Mouse (Mus musculus) c-Kit-positive CD71-positive TER-119-negative erythroid progenitor cells, embryonic 14.5 days (primary cell): ENCODE measurements at regions not wholly inside any gene's neighbourhood (a gene's known extent, or its start where the extent isn't known, plus 50 kb on each side); places are given as distances from the start of the nearest gene placed in this dataset.
A peak's percentile ranks its signal among the peaks of the same experiment; 100 is the strongest.

Experiments used
- DNase-seq: peaks from one replicate; pipeline ENCODE4 v3.0.0-alpha.2; 2013; ENCODE audit warnings: low read depth

DNA sequence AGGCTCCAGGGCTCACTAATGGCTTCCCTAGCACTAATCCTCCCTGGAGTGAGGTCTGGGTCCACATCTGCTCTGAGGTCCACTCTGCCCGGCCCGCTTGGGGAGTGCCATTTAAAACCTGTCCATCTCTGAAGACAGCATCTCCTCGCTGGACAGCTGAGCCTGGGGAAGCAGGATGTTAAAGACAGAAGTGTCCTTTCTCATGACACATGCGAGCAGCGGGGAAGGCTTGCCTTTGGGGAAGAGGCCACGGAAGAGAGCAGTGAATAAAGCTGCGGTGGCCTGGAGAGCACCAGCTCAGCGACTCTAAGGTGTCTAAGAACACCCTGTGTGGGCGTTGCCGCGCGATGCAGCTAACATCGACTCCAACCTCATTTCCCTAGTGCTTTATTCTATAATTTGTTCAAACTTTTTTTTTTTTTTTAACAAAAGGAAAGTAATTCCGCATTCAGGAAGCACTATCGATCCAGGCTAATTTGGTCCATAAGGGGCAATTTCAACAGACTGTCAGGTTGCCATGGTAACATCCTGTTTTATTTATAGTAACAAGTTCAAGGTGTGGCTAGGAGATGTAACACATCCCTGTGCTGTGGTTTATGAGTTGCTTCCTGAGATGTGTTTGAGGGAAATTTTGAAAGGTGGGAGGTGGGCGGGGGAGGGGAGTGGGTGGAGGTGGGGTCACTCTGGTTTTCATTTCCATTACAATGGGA, 120.0 kb downstream of the Cartpt start:
- no peak for DNase-seq

DNA sequence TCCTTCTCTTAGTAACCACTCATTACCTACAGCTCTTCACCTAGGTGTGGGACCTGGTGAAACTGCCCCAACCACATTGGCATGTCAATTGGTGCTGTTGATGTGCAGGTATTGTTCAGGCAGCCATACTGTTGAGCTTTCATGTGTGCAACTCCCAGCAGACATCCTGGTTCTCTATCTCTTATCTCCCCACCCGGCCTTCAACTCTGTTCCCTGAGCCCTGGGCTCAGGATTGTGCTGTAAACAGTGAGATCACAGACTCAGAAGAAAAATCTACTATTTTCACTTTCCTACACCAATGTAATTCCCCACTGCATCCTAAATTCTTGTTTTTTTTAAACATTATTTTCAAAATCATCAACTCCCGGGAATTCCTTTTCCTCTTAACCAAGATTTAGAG, 122.1 kb downstream of the Cartpt start:
- DNase-seq = no peak

DNA sequence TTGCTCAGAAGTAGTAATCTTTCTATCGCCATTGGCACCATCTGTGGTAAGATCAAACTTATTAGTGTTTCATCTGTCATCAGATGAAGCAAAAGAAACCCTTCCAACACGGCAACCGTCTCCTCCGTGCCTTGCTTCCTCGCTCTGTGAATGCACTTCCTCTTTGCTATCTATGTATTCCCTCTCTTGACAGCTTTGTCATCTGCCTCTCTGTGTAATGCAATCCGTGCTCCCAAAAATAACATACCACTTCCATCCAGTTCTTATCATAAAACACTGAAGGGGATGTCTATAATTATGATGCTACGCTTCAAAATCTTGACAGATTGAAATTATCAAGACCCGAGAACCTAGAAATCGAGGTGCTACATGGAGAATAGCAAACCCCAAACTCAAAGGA, 123.2 kb downstream of the Cartpt start:
- no peak for DNase-seq

DNA sequence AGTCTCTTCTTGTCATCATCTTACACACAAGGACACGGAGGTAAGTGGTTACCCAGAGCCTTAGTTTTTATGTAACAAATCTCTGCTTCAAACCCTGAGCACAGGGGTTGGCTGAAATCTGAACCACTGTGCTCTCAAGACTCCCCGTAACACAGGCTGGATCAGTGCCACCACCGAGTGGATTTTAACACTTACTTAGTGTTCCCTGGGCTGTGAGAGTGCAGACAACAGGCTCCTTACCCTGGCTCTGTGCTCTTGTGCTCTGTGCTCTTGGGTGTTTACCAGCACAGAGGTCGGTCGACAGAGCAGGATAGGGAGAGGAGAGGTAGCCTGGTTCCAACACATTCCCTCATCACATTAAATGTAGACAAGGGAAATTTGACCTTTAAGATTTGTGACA, 134.9 kb downstream of the Cartpt start:
- DNase-seq = no peak

DNA sequence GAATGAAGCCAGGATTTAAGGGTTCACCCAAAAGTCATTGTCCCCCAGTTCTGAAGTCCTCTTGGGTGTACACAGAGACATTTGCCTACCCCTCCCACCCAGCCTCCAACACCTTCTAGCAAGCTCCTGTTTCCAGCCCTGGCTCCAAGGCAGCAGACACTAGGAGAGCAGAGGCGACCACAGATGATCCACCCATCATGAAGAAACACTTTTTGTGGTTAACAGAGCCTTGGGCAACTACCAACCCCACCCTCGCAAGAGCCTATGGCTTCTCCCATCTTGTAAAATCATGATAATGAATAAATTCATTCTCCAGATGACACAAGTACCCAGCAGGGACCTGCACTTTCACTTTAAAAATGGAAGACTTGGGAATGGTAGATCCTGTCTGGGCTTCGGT, 136.1 kb downstream of the Cartpt start:
- DNase-seq = no peak

DNA sequence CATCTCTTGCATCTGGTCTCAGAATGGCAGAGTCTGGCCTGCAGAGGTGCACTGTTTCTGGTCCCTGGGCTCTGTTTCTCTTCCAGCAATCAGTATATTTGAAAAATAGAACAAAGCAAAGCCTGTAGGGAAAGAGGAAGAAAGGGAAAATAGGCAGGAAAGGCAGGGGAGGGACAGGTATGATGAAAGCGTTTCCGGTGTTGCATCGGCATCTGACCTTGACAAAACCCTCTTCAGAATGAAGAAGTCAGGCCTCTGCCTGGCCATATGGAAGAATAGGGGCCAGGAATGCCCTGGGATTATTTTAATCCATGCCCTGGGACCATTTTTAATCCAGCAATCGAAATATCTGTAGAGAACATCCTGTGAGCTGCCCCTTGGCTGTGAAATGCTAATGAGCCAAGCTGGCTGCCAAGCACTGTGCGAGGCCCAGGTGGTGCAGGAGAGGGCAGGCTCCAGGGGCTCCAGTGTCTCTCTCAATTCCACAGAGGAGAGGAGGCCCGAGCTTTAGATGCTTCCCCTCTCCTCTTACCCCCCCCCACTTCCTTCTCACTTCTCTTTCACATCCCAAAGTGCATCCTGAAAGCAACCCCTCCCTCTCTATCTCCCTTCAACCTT, 136.7 kb downstream of the Cartpt start:
- DNase-seq = no peak

DNA sequence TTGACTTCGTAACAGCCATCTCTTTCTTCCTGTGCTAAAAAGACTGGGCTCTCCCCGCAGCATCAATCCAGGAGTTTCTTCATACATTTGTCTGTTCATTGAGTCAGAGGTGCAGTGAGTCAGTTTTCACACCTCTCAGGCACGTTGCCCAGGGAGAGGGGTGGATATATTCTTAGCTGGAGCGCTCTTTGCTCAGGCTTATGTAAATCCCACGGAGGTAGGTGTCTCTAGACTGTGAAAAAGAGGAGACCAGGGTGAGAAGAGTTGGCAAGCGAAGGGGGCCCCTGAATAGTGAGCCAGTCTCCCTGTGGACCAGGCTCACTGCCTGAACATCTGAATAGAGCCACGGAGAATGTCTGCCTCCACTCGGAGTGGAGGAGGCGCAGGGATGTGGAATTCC, 139.0 kb downstream of the Cartpt start:
- no peak for DNase-seq

DNA sequence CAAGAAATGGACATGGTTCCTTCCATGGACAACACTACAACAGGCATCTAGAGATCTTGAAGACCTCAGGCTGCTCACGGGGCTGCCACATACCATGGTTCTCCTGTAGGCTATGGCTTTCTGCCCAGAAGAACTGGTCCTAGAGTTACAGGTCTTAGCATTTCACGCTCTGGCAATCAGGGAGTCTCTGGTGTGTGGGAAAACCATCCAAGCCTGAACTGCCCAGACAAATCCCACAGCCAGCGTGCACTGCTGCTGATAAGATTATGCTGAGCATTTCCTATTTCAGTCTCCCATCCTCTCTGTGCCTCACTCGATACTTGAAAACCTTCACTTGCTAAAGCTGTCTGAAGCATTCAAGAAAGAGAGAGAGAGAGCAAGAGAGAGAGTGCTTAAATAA, 139.5 kb downstream of the Cartpt start:
- DNase-seq = no peak

DNA sequence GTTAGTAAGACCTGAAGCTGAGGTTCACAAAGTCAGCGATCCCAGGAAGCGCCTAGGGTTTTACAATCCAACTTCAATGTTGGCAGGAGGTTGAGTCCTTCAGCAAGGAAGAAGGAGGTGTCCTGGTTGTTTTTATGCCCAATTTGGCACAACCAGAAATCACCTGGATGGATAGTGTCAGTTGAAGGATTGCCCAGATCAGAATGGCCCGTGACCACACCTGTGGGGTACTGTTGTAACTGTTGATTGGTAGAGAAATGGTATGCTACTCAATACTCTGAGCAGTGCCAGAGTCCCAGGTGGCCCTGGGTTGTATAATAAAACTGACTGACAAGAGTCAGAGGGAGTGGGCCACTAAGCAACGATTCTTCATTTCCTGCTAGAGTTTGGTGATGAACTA, 140.2 kb downstream of the Cartpt start:
- DNase-seq = no peak

DNA sequence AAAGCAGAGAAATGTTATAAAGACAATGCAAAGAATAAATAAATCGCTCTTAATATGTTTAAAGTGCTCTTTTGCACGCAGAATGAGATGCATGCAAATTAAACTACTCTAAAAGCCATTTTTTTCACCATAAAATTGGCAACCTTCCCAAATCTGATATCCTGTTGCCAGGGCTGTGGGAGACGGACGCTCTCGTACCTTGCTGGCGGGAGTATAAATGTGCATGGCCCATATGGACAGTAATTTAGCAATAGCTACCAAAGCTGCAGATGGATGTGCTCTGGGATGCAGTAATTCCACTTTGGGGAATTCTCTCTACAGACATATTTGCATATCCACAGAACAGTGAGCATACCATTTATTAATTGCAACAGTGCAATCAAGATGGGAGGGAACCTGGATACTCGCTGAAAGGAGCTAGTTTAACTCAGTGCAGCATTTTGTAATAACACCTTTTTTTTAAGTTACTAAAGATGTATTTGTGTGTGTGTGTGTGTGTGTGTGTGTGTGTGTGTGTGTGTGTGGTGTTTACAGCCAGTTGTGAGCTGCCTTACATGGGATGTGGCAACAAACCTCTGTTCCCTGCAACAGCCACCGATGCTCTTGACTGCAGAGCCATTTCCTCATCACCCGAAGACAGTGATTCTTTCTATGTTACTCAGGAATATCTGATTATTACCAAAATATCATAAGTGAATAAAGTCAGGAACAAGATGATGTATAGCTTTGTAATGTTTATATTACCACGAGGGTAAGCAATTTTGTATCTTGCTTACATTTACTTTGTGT, 141.4 kb downstream of the Cartpt start:
- no peak for DNase-seq

DNA sequence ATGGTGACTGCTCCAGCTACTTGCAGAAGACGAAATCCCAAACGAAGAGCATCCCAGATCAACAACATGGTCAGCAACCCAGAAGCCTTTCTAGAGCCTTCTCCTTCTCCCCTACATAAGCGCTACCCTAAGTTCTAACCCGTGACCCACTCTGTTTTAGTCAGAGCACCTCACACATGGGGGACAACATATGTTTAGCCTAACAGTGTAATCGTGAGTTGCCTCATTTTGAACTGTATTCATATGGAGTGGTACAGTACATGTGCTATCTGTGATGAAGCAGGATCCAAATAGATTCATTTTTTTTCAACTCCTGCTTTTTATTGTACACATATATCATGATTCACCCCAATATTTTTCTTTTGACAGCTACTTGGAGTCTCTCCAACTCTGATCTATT, 146.2 kb downstream of the Cartpt start:
- no peak for DNase-seq

DNA sequence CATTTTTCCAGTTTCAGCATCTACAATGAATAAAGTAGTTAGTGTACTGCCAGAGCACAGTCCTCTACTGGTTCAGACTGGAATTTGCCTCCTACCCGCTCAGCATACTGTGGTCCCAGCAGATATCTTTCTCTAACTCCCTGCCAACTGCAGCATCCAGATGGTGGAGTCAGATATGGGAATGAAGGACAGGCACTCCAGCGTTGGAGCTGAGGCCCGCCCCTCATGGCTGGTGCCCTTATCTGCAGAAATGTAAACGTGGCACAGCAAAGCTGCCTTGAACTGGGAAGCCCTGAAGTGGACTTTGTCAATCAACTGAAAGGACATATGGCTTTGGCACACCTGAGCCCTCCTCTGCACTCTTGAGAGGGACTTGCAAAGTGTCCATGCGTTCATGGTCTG, 146.6 kb downstream of the Cartpt start:
- peak; percentile 92 for DNase-seq

DNA sequence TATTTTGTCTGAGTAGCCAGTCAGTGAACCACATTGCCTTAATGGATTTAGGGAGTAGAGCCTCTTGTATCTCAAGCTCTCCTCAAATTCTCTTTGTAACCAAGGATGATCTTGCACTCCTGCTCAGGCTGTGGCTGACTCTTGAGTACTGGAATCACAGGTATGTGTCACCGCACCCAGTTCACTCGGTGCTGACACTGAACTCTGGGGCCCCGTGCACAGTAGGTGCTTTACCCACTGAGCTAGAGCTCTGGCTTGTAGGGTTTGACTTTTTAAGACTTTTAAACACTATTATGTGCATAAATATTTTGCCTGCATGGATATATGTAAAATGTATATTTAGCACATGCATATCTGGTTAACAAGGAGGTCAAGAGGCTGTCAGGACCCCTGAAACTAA, 147.4 kb downstream of the Cartpt start:
- DNase-seq = no peak

DNA sequence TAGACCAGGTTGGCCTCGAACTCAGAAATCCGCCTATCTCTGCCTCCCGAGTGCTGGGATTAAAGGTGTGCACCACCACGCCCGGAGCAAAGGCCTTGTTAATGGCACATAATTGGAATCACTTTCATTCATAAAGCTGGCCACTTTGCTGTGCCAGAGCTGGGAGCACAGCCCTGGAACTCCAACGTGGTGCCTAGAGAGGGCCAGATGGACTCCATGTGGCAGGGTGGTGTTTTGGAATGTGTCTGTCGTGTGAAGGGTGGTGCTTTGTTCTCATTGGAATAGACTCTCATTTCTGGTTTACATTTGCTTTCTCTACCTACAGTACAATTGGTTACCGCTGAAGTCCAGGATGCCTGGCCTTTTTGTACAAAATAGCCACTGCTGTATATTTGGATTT, 150.2 kb downstream of the Cartpt start:
- no peak for DNase-seq

DNA sequence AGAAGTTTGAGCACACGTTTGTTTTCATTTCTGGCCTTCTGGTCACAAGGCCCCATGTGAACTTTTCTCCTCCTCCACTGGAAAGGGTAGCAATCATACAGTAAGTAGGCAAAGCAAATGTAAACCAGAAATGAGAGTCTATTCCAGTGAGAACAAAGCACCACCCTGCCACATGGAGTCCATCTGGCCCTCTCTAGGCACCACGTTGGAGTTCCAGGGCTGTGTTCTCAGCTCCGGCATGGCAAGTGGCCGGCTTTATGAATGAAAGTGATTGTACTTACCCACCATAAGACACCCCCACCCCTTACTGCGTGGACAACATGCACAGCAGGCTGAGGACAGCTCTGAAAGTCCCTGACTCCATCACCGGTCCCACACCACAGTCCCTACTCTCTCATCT, 151.5 kb downstream of the Cartpt start:
- no peak for DNase-seq

DNA sequence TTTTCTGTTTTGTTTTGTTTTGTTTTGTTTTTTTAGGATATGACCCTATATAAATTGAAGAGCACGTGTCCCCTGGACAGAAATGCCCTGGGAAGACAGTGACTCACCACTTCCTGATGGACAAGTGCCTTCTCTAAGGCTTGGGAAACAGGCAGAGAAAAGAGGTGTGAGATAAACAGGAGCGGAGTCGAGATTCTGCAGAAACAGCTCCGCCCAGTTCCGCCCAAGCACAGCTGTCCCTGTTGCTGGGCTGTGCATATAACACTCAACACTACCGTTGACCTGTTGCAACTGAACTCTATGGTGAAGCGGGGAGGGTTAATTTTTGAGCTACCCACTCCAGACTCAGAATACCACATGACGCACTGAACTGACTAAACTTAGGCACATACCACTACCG, 152.8 kb downstream of the Cartpt start:
- no peak for DNase-seq

DNA sequence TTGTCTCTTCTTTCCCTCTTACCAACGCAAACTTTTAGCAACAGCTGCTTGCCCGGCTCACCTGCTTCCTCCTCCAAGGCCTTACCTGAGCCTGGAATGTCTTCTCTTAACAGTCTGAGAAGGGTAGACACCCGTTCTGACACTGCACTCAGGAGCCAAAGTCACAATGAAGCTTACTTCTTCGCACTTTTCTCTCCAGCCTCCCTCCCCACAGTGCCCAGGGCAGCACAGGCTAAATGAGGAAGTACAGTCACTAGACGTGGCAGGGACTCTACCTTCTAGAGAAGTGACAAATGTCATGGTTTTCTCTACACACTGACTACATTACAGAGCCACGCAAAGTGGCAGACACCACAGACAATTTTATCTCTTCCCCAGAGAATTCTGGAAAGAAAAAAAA, 155.4 kb downstream of the Cartpt start:
- DNase-seq = no peak

DNA sequence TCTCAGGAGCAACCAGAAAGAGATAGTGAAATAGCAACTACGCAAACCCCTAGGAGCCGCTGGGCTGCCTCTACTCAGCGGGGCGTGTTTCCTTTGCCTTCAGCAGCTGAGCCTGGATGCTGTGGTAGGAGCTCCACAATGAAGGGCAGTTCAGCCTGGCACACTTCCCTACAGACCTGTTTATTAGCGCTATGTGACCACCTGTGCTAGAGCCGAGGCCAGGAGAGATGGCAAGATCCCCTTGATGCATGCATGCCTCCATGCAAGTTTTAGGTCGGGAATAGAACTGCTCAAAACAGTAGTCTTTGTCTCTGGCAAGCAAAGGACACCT, 156.1 kb downstream of the Cartpt start:
- DNase-seq = no peak

DNA sequence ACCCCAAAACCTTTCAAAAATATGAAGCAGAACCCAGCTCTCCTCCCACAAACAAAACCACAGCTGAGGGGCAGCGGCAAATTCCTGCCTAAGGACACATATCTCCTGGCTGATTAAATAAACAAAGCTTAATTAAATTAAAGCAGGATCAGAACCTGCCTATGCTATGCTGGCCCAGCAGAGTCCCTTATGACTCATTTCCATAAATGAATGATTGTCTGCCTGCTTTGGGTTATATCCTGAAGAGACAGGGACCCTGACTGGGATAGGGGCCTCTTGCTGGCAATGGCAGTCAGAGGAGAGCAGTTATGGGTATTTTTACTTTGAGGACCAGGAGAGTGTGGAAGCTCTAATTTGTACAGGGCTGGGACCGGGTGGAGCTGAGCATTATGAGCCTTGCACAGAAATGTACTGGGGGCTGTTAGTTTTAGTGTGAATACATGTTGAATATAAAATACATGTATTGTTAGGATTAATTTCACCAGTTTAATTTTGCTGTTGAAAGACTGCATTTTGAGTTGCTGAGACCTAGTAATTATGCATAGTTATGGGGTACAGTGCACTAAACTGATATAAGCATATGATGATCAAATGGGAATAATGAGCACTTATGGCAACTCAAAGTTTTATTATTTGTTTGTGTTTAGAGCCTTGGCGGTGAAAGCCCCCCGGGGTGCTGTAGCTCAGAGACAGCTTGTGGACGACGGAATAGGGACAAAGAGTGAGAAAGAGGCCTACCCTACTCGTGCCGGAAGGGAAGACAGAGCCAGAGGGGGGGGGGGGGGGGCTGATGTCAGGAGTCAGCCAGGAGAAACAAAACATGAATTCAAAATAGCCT, 156.7 kb downstream of the Cartpt start:
- no peak for DNase-seq

DNA sequence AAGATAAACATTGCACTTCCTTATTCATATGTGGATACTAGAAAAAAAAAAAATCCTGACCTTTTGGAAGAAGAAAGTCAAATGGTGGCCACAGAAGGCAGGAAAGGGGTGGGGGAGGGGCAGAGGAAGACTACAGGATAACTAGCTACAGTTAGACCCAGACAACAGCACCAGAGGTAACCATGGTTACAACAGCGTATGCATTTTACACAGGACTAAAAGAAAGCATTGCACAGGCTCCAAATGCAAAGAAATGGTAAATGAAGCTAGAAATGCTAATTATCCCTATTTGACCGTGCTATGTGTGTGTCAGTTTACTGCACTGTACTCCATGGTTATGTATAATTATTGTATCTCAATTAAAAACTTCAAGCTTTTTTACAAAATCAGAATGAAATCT, 158.4 kb downstream of the Cartpt start:
- DNase-seq = no peak

DNA sequence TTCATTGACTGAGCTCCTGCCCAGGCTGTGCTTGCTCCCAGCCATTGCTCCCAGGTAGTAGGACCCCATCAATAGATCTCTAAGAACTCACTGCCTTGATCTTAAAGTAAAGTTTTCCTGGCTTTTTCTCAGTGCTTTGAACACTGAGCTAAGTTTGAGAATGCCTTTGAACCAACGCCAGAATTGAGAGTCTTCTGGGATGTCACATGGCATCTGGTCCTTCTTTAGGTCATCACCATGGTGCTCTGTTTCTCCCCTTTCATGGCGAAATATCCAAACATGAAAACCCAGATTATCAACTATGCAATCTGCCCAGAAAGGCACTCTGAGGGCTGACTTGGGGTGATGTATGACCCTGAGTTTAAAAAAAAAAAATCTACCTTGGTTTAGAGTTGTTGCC, 158.9 kb downstream of the Cartpt start:
- no peak for DNase-seq

DNA sequence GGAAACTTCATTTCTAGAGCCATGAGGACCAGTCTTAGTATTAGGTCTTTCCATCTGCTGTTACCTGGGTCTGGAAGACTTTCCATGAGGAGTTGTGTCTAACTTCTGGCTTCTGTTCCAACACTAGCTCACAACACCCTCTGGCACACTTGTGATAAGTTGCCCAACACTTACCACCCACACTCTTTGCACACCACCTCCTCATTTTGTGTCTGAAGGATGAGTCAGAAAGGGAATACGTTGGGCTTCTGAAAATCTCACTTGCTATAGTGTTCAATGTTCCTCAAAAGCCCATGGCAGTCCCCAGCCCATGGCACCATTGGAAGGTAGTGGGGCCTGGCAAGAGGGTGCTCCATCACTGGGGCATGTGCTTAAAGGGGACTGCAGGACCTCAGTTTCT, 161.5 kb downstream of the Cartpt start:
- DNase-seq = no peak

DNA sequence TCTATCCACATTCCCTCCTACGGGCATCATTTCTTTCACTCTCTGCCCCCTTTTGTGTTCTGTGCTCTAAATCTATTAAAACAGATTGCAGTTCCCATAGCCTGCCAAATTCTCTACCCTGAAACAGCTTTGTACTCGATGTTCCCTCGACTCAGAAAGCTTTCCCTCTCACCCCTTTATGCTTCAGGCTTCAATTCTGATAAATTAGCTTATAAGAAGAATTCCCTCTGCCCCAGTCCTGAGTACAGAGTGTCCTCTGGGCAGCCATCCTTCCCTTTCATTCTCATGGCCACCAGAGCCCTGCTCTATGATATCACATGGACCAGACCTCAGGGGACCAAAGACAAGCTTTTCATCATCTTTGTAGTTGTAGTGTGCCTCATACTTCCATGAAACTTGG, 163.6 kb downstream of the Cartpt start:
- no peak for DNase-seq
